27 mouse cellular contexts compared by ENCODE assay signal in the genomic region with DNA sequence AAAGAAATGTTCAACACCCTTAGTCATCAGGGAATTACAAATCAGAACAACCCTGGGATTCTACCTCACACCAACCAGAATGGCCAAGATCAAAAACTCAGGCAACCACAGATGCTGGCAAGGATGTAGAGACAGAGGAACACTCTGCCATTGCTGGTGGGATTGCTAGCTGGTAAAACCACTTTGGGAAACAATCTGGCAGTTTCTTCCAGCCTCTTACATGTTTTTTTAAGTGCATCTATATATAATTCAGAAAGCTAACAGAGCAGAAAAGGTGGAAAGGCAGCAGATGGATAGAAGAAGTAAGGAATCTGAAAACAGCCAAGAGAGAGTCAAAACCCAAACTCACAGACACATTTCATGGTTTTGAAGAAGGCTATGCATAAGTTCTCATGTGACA.
"Had no signal": no experiment of that assay in that cellular context is flagged by ENCODE, and none has a peak within 500 bp of the region (broad histone marks: within the 10 kb centered on the region; RNA-seq: fewer than 3 reads in every experiment).

No protein-coding gene starts in this region.

- H3K4me1 ChIP-seq: heart, embryonic 10.5 days; heart, embryonic 12.5 days; hindbrain, embryonic 10.5 days; hindbrain, embryonic 12.5 days; intestine, embryonic 15.5 days; limb, embryonic 10.5 days; limb, embryonic 12.5 days; liver, embryonic 13.5 days; liver, embryonic 15.5 days had no signal

- H3K27me3 ChIP-seq: heart, embryonic 12.5 days; hindbrain, embryonic 12.5 days; intestine, embryonic 15.5 days; limb, embryonic 12.5 days; liver, embryonic 13.5 days; liver, embryonic 15.5 days had no signal

- H3K4me2 ChIP-seq: heart, embryonic 12.5 days; hindbrain, embryonic 12.5 days; hindbrain, embryonic 14.5 days; intestine, embryonic 15.5 days; limb, embryonic 12.5 days; liver, embryonic 11.5 days; liver, embryonic 13.5 days; liver, embryonic 15.5 days had no signal

- H3K36me3 ChIP-seq: heart, embryonic 10.5 days; heart, embryonic 12.5 days; hindbrain, embryonic 10.5 days; hindbrain, embryonic 12.5 days; intestine, embryonic 15.5 days; limb, embryonic 10.5 days; limb, embryonic 12.5 days; liver, embryonic 13.5 days; liver, embryonic 15.5 days had no signal

- H3K27ac ChIP-seq: gastrocnemius, adult 2 months; heart, embryonic 10.5 days; hindbrain, embryonic 10.5 days; hindbrain, embryonic 12.5 days; hindbrain, embryonic 14.5 days; intestine, embryonic 15.5 days; layer of hippocampus, adult 2 months; limb, embryonic 10.5 days; limb, embryonic 12.5 days; liver, embryonic 13.5 days; liver, embryonic 15.5 days had no signal

- DNase-seq: gastrocnemius, adult 2 months; gastrocnemius, postnatal 10 days; gastrocnemius, postnatal 25 days; heart, adult 18-20 months; heart, postnatal 10 days; heart, postnatal 4 days; kidney, adult 18-20 months; kidney, adult 8-10 months; kidney, postnatal 10 days; kidney, postnatal 25 days; kidney, postnatal 4 days; liver; liver, embryonic 13.5 days had no signal

- H3K4me3 ChIP-seq: gastrocnemius, adult 2 months; heart, embryonic 10.5 days; heart, embryonic 12.5 days; hindbrain, embryonic 10.5 days; hindbrain, embryonic 12.5 days; intestine, embryonic 15.5 days; layer of hippocampus, adult 2 months; limb, embryonic 10.5 days; limb, embryonic 12.5 days; liver, embryonic 13.5 days; liver, embryonic 15.5 days had no signal

- H3K9me3 ChIP-seq: heart, embryonic 10.5 days; heart, embryonic 12.5 days; hindbrain, embryonic 10.5 days; hindbrain, embryonic 12.5 days; intestine, embryonic 15.5 days; limb, embryonic 10.5 days; limb, embryonic 12.5 days; liver, embryonic 13.5 days; liver, embryonic 15.5 days had no signal

- ATAC-seq: hindbrain, embryonic 16.5 days; inflammation-experienced regulatory T-cells, adult 6 months; intestine, embryonic 15.5 days; intestine, postnatal 0 days had no signal

- H3K9ac ChIP-seq: heart, embryonic 12.5 days; hindbrain, embryonic 12.5 days; hindbrain, embryonic 14.5 days; intestine, embryonic 15.5 days; limb, embryonic 12.5 days; liver, embryonic 13.5 days; liver, embryonic 15.5 days had no signal
